Mouse (Mus musculus) heart, postnatal 4 days (tissue): ENCODE data around the gene C2cd4d. TPM values are rescaled to one million over a fixed set of nuclear protein-coding genes. Genes with fewer than 3 reads are reported as not detected.
A peak's percentile ranks its signal among the peaks of the same experiment; 100 is the strongest.

Source experiments
- DNase-seq: peaks from one replicate; pipeline ENCODE4 v3.0.0; 2021
- total RNA-seq, 2 experiments: library from RNA; stranded (reverse); gene quantifications; 2 replicates each; pipeline ENCODE4 v1.2.3; 2021

C2cd4d gene
- total RNA-seq = not detected

DNA sequence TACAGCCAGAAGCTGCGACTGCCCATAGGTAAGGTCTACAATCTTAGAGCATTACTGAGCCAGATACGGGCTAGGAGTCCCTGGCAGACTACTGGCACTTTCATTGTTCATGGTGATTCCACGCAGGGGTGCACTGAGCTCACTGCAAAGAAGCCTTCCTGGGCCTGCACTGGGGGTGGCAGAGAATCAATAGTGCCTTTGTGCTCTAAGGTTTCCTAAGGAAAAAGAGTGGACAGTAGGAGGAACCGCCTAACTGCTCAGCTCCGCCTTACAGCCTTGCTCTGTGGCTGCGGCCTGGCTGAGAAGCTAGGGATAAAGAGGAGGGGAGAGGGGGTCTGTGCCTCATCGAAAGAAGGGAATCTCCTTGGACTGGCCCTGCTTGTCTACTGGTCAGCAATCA lies at the start of gene C2cd4d:
Gene C2cd4d (plus strand): TSS at position 301 of the 400 bp plus-strand sequence.
- no peak for DNase-seq

DNA sequence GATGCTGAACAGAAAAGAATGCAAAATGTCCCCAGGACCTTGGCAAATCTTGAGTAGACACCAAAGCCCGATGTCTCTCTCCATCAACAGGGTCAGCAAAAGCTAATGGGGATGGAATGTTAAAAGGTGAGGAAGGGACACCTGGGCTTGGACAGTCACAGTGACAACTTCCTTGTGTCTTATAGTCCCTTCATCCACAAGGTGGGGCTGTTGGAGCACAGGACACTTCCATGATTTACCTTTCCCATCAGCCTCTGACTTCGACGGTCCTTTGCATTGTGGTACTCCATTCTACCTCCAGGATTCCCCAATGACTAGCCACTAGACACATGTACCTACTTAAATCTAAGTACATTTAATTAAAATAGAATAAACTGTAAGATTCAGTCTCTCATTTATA lies 33.6 kb upstream of the C2cd4d start:
- DNase-seq = no peak

- DNase-seq = no peak
Measured at GRCm38 (mm10) chr3:94334442-94334841, 27.8 kb upstream of the C2cd4d start.

- no peak for DNase-seq
Measured at GRCm38 (mm10) chr3:94338522-94338921, 23.7 kb upstream of the C2cd4d start.

DNA sequence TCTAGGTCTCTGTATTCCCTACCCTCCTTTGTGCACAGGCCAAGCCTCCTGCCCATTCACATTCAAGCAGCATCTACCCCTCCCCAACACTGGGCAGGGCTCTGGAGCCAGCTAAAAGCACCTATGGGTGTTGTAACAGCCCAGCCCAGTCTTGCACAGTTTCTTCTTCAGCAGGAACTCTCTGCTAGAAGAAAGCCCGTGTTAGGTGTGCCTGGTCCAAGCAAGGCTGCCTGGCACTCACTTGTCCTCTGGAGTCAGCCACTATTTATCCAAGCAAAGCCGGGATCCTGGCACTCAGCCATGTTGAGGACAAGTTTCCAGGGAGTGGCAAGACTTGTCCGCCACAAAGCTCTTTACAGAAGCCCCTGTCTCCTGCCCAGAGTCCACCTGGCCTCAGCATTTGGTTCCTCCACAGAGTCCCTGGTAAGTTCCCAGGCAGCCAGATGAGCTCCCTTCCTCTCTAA lies 20.2 kb upstream of the C2cd4d start, which contains the start of gene Them5:
Gene Them5 (plus strand): TSS at position 141 of the 464 bp plus-strand sequence.
- peak; percentile 29 for DNase-seq

DNA sequence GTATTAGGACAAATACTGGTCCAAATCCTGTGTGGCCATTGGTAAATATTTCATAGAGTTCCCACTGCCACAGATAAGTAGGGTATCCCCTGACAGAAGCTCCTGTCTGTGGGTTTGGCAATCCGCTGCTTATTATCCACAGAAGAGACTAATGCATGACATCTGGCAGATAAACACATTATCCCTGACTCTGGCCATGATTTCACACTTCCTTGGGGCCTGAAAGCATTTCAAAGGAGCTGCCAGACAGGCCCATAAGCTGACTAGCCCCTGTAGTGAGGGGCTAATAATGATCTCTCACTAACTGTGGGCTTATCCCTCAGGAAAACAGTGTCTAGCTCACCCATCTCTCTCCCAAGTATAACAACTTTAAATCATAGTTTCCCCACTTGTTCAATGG lies 19.7 kb upstream of the C2cd4d start:
- no peak for DNase-seq

DNA sequence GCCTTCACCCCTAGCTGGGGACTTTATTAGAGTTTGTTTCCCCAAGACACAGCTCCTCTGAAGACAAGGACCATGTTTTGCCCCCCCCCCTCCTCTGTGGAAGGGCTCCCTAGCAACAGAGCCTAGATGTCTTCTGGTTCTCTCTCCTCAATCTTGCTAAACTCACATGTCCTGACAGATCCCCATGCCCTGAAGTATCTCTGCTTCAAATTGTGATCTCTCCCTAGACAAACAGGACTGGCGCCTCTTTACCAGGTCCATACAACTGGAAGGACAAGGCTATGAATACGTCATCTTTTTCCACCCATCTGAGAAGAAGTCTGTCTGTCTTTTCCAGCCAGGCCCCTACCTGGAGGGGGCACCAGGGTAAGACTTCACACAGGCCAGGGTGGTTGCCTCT lies 18.1 kb upstream of the C2cd4d start:
- DNase-seq = no peak

DNA sequence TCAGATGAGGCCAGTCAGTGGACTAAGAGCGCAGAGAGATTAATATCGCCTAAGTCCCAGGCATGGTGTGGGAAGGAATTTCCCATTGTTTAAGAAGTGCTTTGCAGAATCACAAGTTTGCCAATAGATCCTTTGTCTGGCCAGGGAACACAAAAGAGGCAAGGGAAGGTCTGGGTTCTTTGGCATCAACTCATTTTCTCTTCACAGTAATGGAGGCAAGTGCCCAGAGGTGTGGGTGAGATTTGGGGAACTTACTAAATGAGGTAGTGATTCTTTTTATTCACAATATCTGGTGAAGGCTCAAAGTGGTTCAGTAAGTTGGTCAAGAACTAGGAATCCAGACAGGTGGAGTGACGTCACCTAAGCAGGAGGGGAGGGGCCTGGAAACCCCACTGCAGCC lies 17.3 kb upstream of the C2cd4d start:
- DNase-seq = no peak

GRCm38 (mm10) chr3:94348146-94348545 lies 14.1 kb upstream of the C2cd4d start:
- DNase-seq = no peak

DNA sequence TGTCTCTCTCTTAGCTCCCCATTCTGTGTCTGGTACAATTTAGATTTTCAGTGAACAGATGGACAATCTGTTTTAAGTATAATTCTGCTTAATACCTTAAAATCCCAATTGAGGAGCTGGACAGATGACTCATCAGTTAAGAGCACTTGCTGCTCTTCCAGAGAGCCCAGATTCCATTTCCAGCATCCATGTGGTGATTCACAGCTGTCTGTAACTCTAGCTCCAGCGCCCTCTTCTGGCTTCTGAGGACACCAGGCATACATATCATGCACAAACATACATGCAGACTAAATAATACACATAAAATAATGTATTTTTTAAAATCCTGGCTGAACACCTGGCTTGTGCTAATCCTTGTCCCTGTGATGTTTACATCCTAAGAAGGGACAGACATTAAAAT lies 1.4 kb upstream of the C2cd4d start:
- DNase-seq = no peak

GRCm38 (mm10) chr3:94363291-94364153 lies 1.3 kb downstream of the C2cd4d start:
- peak; percentile 59 for DNase-seq

GRCm38 (mm10) chr3:94364154-94364526 lies 1.9 kb downstream of the C2cd4d start:
- no peak for DNase-seq

- peak; percentile 83 for DNase-seq
Measured at GRCm38 (mm10) chr3:94366761-94367160, 4.5 kb downstream of the C2cd4d start.

DNA sequence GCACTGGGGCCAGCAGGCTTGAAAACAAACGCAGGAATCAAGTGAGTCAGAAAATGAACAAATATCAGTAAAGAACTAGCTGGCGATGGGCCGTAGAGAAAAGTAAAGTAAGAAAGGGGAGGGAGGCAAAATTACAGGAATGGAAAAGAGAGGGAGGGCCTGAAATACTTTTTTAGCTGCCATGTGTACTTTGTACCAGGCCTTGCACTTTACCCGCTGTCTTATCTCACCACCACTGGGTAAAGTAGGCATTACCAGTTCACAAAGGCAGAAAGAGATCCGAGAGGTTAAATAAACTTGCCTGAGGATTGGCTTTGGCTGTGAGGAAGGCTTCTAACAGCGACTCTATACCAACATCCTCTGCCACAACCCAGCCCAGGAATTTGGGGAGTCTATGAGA lies 5.3 kb downstream of the C2cd4d start:
- DNase-seq = no peak

GRCm38 (mm10) chr3:94368631-94369030 lies 6.4 kb downstream of the C2cd4d start:
- no peak for DNase-seq

DNA sequence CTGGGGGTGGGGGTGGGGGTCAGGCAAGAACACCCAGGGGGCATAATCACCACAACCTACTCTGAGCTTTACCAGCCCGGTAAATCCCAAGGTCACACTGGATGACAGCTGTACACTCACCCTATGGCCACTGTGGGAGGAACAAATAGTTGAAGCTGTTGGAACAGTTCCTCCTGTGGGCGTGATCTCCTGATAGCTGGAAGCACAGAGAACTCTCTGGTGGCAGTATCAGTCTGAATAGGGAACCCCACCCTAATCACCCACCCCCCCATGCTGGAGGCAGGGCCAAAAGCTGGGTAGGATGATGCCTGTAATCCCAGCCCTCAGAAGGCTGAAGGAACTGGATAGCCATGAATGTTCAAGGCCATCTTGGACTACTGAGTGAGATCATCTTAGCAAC lies 7.5 kb downstream of the C2cd4d start:
- DNase-seq = no peak

- DNase-seq = peak; percentile 86
Measured at GRCm38 (mm10) chr3:94371637-94372036, 9.4 kb downstream of the C2cd4d start.

DNA sequence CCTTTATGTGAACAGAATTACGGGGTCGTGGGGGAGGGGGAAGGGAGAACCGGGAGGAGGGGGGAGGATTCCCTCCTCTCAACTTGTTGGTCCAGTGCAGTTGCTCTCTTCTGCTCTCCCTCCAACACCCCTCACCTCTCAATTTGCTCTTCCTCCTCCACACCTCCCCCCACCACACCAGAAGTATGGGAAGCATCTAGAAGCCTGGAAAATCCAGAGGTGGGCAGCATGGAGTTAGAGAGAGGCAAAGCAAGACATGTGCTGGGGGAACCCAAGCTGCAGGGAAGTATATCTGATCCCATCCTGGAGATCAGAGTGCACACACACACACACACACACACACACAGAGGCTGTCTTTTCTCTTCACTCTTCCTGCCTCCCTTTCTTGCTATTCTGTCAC lies 9.8 kb downstream of the C2cd4d start:
- DNase-seq = no peak

GRCm38 (mm10) chr3:94372641-94373040 lies 10.4 kb downstream of the C2cd4d start, which contains the start of gene Rorc:
Gene Rorc (plus strand): TSS chr3:94372794.
- DNase-seq = peak; percentile 61

- DNase-seq = no peak
Measured at GRCm38 (mm10) chr3:94373090-94373489, 10.9 kb downstream of the C2cd4d start.

GRCm38 (mm10) chr3:94373597-94374011 lies 11.4 kb downstream of the C2cd4d start:
- peak; percentile 47 for DNase-seq

- no peak for DNase-seq
Measured at GRCm38 (mm10) chr3:94374636-94375035, 12.4 kb downstream of the C2cd4d start.

- DNase-seq = no peak
Measured at GRCm38 (mm10) chr3:94375146-94375545, 12.9 kb downstream of the C2cd4d start.

DNA sequence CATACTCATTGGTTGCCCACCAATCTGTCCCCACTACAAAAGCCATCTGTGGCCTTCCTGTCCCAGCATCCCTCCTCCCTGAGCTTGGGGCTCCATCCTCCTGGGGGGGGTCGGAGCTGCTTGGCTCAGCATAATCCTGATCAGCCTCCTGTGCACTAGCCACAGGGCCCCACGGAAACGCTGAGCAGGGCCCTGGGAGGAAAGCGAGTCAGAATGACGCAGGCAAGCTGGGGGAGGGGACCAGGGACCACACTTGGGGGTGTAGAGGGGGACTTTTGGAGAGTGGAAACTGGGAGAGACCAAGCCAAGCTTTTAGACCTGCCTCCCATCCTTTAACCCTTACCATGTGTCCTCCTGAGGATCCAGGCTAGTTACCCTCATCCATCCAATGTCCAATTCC lies 13.6 kb downstream of the C2cd4d start:
- DNase-seq = no peak
